Mouse (Mus musculus): ENCODE data around the gene Nat8f2. TPM values are rescaled to one million over a fixed set of nuclear protein-coding genes. Genes with fewer than 3 reads are reported as not detected.

The Nat8f2 gene
- polyA plus RNA-seq, 1 experiment: 1.4 TPM

- WGBS: 70% methylated on average over 7 of the region's 7 CpGs
- TF ChIP-seq CTCF (IDR thresholded peaks at IDR 0.05; ENCODE audit: control insufficient read depth, insufficient read depth, low read length) (no peak), POLR2A (IDR thresholded peaks at IDR 0.05; ENCODE audit: borderline replicate concordance, control insufficient read depth, low read depth, low read length) (no peak)
- no peak within 1 kb of the TSS for H3K27ac ChIP-seq (ENCODE audit: control insufficient read depth, insufficient read depth, low read depth, low read length, poor library complexity)
- no peak within 1 kb of the TSS for H3K4me3 ChIP-seq (replicated peaks; ENCODE audit: control insufficient read depth, low read depth, low read length)
- no peaks in the 10 kb centered on the region for H3K4me1 ChIP-seq (ENCODE audit: control insufficient read depth, insufficient read depth, low read length)
These were observed 37.1 kb downstream of the Nat8f2 start, which contains the start of gene Nat8 for GRCm38 (mm10) chr6:85831796-85832321. Gene Nat8, minus strand, starts transcription at chr6:85832082.

- no peaks in the 10 kb centered on the region for H3K4me1 ChIP-seq (ENCODE audit: control insufficient read depth, insufficient read depth, low read length)
- no peak overlapping the region for H3K4me3 ChIP-seq (replicated peaks; ENCODE audit: control insufficient read depth, low read depth, low read length)
- no peak overlapping the region for H3K27ac ChIP-seq (ENCODE audit: control insufficient read depth, insufficient read depth, low read depth, low read length, poor library complexity)
- TF ChIP-seq CTCF (IDR thresholded peaks at IDR 0.05; ENCODE audit: control insufficient read depth, insufficient read depth, low read length) (no peak), POLR2A (IDR thresholded peaks at IDR 0.05; ENCODE audit: borderline replicate concordance, control insufficient read depth, low read depth, low read length) (no peak)
- WGBS: 63% methylated on average over 1 of the region's 1 CpGs
These were observed 39.5 kb downstream of the Nat8f2 start for GRCm38 (mm10) chr6:85829462-85829861.

- H3K4me1 ChIP-seq (ENCODE audit: control insufficient read depth, insufficient read depth, low read length): no peaks in the 10 kb centered on the region
- TF ChIP-seq CTCF (IDR thresholded peaks at IDR 0.05; ENCODE audit: control insufficient read depth, insufficient read depth, low read length) (no peak), POLR2A (IDR thresholded peaks at IDR 0.05; ENCODE audit: borderline replicate concordance, control insufficient read depth, low read depth, low read length) (no peak)
- 79% methylated on average over 2 of the region's 2 CpGs for WGBS
- H3K4me3 ChIP-seq (replicated peaks; ENCODE audit: control insufficient read depth, low read depth, low read length): no peak overlapping the region
- H3K27ac ChIP-seq (ENCODE audit: control insufficient read depth, insufficient read depth, low read depth, low read length, poor library complexity): no peak overlapping the region
These were observed 43.1 kb downstream of the Nat8f2 start for GRCm38 (mm10) chr6:85825886-85826285.

- Histone ChIP-seq H3K4me3 (replicated peaks; ENCODE audit: control insufficient read depth, low read depth, low read length) (no peak overlapping the region), H3K4me1 (ENCODE audit: control insufficient read depth, insufficient read depth, low read length) (no peaks in the 10 kb centered on the region), H3K27ac (ENCODE audit: control insufficient read depth, insufficient read depth, low read depth, low read length, poor library complexity) (no peak overlapping the region)
- 89% methylated on average over 1 of the region's 1 CpGs for WGBS
- TF ChIP-seq POLR2A (IDR thresholded peaks at IDR 0.05; ENCODE audit: borderline replicate concordance, control insufficient read depth, low read depth, low read length): no peak
These were observed 45.4 kb downstream of the Nat8f2 start for GRCm38 (mm10) chr6:85823382-85824090.

- Histone ChIP-seq H3K27ac (ENCODE audit: control insufficient read depth, insufficient read depth, low read depth, low read length, poor library complexity) (no peak overlapping the region), H3K4me1 (ENCODE audit: control insufficient read depth, insufficient read depth, low read length) (no peaks in the 10 kb centered on the region), H3K4me3 (replicated peaks; ENCODE audit: control insufficient read depth, low read depth, low read length) (no peak overlapping the region)
- TF ChIP-seq CTCF (IDR thresholded peaks at IDR 0.05; ENCODE audit: control insufficient read depth, insufficient read depth, low read length) (no peak), POLR2A (IDR thresholded peaks at IDR 0.05; ENCODE audit: borderline replicate concordance, control insufficient read depth, low read depth, low read length) (no peak)
- WGBS: 73% methylated on average over 4 of the region's 4 CpGs
These were observed 46.7 kb downstream of the Nat8f2 start for GRCm38 (mm10) chr6:85822286-85822685.

GRCm38 (mm10) chr6:85820837-85821236 is 48.1 kb downstream of the Nat8f2 start, which contains the start of the genes Nat8f6 and Nat8f5:
Gene Nat8f6, minus strand, starts transcription at chr6:85820954.
Gene Nat8f5, minus strand, starts transcription at chr6:85820972.
- 81% methylated on average over 5 of the region's 5 CpGs for WGBS
- no peak for TF ChIP-seq CTCF (IDR thresholded peaks at IDR 0.05; ENCODE audit: control insufficient read depth, insufficient read depth, low read length)
- no peak for TF ChIP-seq POLR2A (IDR thresholded peaks at IDR 0.05; ENCODE audit: borderline replicate concordance, control insufficient read depth, low read depth, low read length)
- no peaks in the 10 kb centered on the region for H3K4me1 ChIP-seq (ENCODE audit: control insufficient read depth, insufficient read depth, low read length)
- no peak within 1 kb of the TSS for H3K4me3 ChIP-seq (replicated peaks; ENCODE audit: control insufficient read depth, low read depth, low read length)
- H3K27ac ChIP-seq (ENCODE audit: control insufficient read depth, insufficient read depth, low read depth, low read length, poor library complexity): no peak within 1 kb of the TSS

GRCm38 (mm10) chr6:85818338-85818737 is 50.6 kb downstream of the Nat8f2 start:
- WGBS: 64% methylated on average over 1 of the region's 1 CpGs
- Histone ChIP-seq H3K4me1 (ENCODE audit: control insufficient read depth, insufficient read depth, low read length) (no peaks in the 10 kb centered on the region), H3K4me3 (replicated peaks; ENCODE audit: control insufficient read depth, low read depth, low read length) (no peak overlapping the region), H3K27ac (ENCODE audit: control insufficient read depth, insufficient read depth, low read depth, low read length, poor library complexity) (no peak overlapping the region)
- TF ChIP-seq CTCF (IDR thresholded peaks at IDR 0.05; ENCODE audit: control insufficient read depth, insufficient read depth, low read length) (no peak), POLR2A (IDR thresholded peaks at IDR 0.05; ENCODE audit: borderline replicate concordance, control insufficient read depth, low read depth, low read length) (no peak)

Other genes with a start within 250 kb of the Nat8f2 start
- not detected in 2 replicates for gene Nat8f7, start 156.0 kb downstream of the Nat8f2 start, polyA plus RNA-seq (2011; ENCODE audit: insufficient read depth, insufficient read length, low replicate concordance, missing spikeins)
- gene Nat8f3, start 103.4 kb downstream of the Nat8f2 start, polyA plus RNA-seq (2011; ENCODE audit: insufficient read depth, insufficient read length, low replicate concordance, missing spikeins): not detected in 2 replicates
- not detected in 2 replicates for gene Nat8f6, start 48.2 kb downstream of the Nat8f2 start, polyA plus RNA-seq (2011; ENCODE audit: insufficient read depth, insufficient read length, low replicate concordance, missing spikeins)
- gene Nat8f5, start 48.2 kb downstream of the Nat8f2 start, polyA plus RNA-seq (2011; ENCODE audit: insufficient read depth, insufficient read length, low replicate concordance, missing spikeins): not detected in 2 replicates
- gene Nat8, start 37.1 kb downstream of the Nat8f2 start, polyA plus RNA-seq (2011; ENCODE audit: insufficient read depth, insufficient read length, low replicate concordance, missing spikeins): 2.0 TPM in 1 of 2 replicates, not detected in the other
- 0.75 and 1.1 TPM in 2 replicates for gene Nat8f4, start 35.7 kb upstream of the Nat8f2 start, polyA plus RNA-seq (2011; ENCODE audit: insufficient read depth, insufficient read length, low replicate concordance, missing spikeins)
- 8.9 and 10.1 TPM in 2 replicates for gene Tprkb, start 42.7 kb upstream of the Nat8f2 start, polyA plus RNA-seq (2011; ENCODE audit: insufficient read depth, insufficient read length, low replicate concordance, missing spikeins)
- 1.3 and 24.1 TPM in 2 replicates for gene Nat8f1, start 46.5 kb upstream of the Nat8f2 start, polyA plus RNA-seq (2011; ENCODE audit: insufficient read depth, insufficient read length, low replicate concordance, missing spikeins)
- 36.6 and 50.6 TPM in 2 replicates for gene Dusp11, start 92.5 kb upstream of the Nat8f2 start, polyA plus RNA-seq (2011; ENCODE audit: insufficient read depth, insufficient read length, low replicate concordance, missing spikeins)
- not detected in 2 replicates for gene Figla, start 147.0 kb upstream of the Nat8f2 start, polyA plus RNA-seq (2011; ENCODE audit: insufficient read depth, insufficient read length, low replicate concordance, missing spikeins)
- gene Add2, start 159.5 kb upstream of the Nat8f2 start, polyA plus RNA-seq (2011; ENCODE audit: insufficient read depth, insufficient read length, low replicate concordance, missing spikeins): 87.6 and 91.8 TPM in 2 replicates